Mouse (Mus musculus) right cerebral cortex, adult 18-20 months (tissue): ENCODE data around the gene Vmn2r33.
"Not testable (repeated sequence)": the region's sequence is repeated elsewhere in the genome, so short reads cannot be mapped to it uniquely, and the experiment has no call there.

Experiments
- DNase-seq: peaks from one replicate; pipeline ENCODE4 v3.0.0; 2022; ENCODE audit warnings: mixed read lengths

Gene Vmn2r33

GRCm38 (mm10) chr7:7566686-7567085 lies at the start of gene Vmn2r33:
Vmn2r33 (minus strand) TSS chr7:7566786.
- not testable (repeated sequence) for DNase-seq
